Mouse (Mus musculus) bone marrow macrophage, adult 2 months (primary cell): ENCODE results near the gene Med29.

ENCODE experiments used
- CTCF ChIP-seq: IDR thresholded peaks from 2 replicates; pipeline ENCODE4 v1.5.1; 2012; ENCODE audit warnings: low read depth, mild to moderate bottlenecking, low read length, moderate library complexity
- POLR2A ChIP-seq: IDR thresholded peaks from 2 replicates; pipeline ENCODE4 v1.6.1; 2012; ENCODE audit warnings: mild to moderate bottlenecking, low read depth, low read length, borderline replicate concordance

DNA sequence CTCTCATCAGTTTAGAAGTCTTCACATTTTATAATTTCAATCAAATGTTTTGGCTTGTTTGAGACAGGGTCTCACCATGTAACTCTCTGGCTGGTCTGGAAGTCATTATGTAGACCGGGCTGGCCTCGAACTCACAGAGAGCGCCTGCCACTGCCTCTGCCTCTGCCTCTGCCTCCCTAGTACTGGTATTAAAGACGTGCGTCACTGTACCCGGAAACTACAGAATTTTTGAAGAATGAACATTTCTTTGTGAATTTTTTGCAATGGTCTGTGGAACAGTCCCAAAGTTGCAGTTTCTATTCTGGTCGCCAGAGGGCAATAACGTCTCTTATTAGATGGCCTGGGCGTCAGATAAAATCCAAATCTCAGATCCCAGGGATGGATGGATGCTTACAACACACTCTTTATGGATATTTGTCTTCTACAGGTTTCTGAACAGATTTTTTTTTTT is 19.4 kb downstream of the Med29 start:
- TF ChIP-seq POLR2A = no peak
- TF ChIP-seq CTCF = no peak
